Mouse (Mus musculus) liver, embryonic 14.5 days (tissue): ENCODE data around the gene Lss. TPM values are rescaled to one million over a fixed set of nuclear protein-coding genes. Genes with fewer than 3 reads are reported as not detected.

ENCODE experiments used
- ATAC-seq: fragments of 200-750 bp; cut with Nextera tagmentation; 2 replicates; pipeline ENCODE4 v1.8.0; 2017; ENCODE audit warnings: moderate number of reproducible peaks, mild to moderate bottlenecking, moderate library complexity; ENCODE audit not compliant: insufficient read depth
- DNase-seq, 3 experiments: peaks; one replicate each; pipeline ENCODE4 v3.0.0-alpha.2; 2012 to 2013; ENCODE audit warnings: low read depth in 3 of 3, low spot score in 3 of 3
- H3K27ac ChIP-seq: fragments of 300-500 bp; sonication (generic); 2 replicates; pipeline ENCODE4 v1.5.1; 2014; ENCODE audit warnings: moderate library complexity, mild to moderate bottlenecking, control low read depth, inconsistent platforms
- H3K27me3 ChIP-seq: fragments of 300-500 bp; sonication (generic); 2 replicates; pipeline ENCODE4 v1.6.1; 2014; ENCODE audit warnings: mild to moderate bottlenecking, low read length, moderate library complexity; ENCODE audit not compliant: control insufficient read depth, insufficient read depth
- H3K36me3 ChIP-seq: fragments of 300-500 bp; sonication (generic); replicated peaks from 2 replicates; pipeline ENCODE4 v1.6.1; 2014; ENCODE audit warnings: low read depth; ENCODE audit not compliant: control insufficient read depth, insufficient read depth
- H3K4me1 ChIP-seq, 2 experiments: fragments of 200-500 bp in 1 of 2; fragments of 300-500 bp in 1 of 2; sonication (generic) in 1 of 2; replicated peaks; 2 replicates each; pipeline ENCODE4 v1.6.1; 2012 to 2014; ENCODE audit warnings: antibody characterized with exemption in 1 of 2, inconsistent platforms in 1 of 2, low read length in 1 of 2; ENCODE audit not compliant: control insufficient read depth in 2 of 2, insufficient read depth in 2 of 2
- H3K4me2 ChIP-seq: fragments of 300-500 bp; sonication (generic); 2 replicates; pipeline ENCODE4 v1.6.1; 2014; ENCODE audit warnings: low read depth, mild to moderate bottlenecking, control low read depth, moderate library complexity
- H3K4me3 ChIP-seq, 2 experiments: fragments of 200-500 bp in 1 of 2; fragments of 300-500 bp in 1 of 2; sonication (generic) in 1 of 2; 2 replicates each; pipeline ENCODE4 v1.5.1; 2012 to 2014; ENCODE audit warnings: low read depth in 2 of 2, low read length in 2 of 2, mild to moderate bottlenecking in 2 of 2, control low read depth in 1 of 2, inconsistent platforms in 1 of 2, moderate library complexity in 1 of 2; ENCODE audit not compliant: insufficient read depth in 1 of 2
- H3K9ac ChIP-seq: fragments of 300-500 bp; sonication (generic); replicated peaks from 2 replicates; pipeline ENCODE4 v1.6.1; 2014; ENCODE audit warnings: mild to moderate bottlenecking, control low read depth, moderate library complexity
- H3K9me3 ChIP-seq: fragments of 300-500 bp; sonication (generic); 2 replicates; pipeline ENCODE4 v1.6.1; 2016; ENCODE audit warnings: low read length, mixed read lengths; ENCODE audit not compliant: control insufficient read depth
- CTCF ChIP-seq: IDR thresholded peaks from 2 replicates; pipeline ENCODE4 v1.5.1; 2016; ENCODE audit warnings: antibody characterized with exemption, low read depth, control low read depth
- EP300 ChIP-seq: IDR thresholded peaks from 2 replicates; pipeline ENCODE4 v1.6.1; 2016; ENCODE audit warnings: antibody characterized with exemption, low read depth
- WGBS: fragments of 180-500 bp; shearing (Covaris S2); extraction: QIAGEN DNeasy Blood & Tissue Kit; methylation state at CpG from one replicate; pipeline ENCODE4 v1.1.7; 2014; ENCODE audit not compliant: insufficient replicate concordance; 5-methylcytosine and 5-hydroxymethylcytosine counted together
- polyA plus RNA-seq, 2 experiments: library from polyadenylated mRNA; depleted of rRNA in 1 of 2; stranded (reverse) in 1 of 2; unstranded in 1 of 2; fragments of >200 nt; fragmentation: Nextera tagmentation in 1 of 2; extraction: Ambion mirVana in 1 of 2; gene quantifications; 2 replicates each; pipeline versions ENCODE4 v1.2.1 to v1.2.3; 2012 to 2014

The Lss gene
- polyA plus RNA-seq, 2 experiments, result 31.7 to 46.6 TPM

DNA sequence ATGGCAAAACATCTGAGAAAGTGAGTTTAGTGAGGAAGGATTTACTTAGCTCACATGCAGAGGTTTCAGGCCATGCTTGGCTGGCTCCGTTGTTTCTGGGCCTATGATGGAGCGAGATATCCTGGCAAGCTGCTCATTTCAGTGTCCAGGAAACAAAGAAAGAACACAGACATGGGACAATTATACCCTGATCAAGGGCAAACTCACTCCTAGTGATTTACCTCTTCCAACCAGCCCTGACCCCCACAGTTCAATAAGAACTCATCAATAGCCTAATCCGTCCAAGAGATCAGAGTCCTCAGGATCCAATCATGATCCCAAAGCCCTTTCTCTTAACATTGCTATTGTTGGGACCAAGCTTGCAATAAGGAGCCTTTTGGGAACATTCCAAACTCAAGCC is 40.8 kb downstream of the Lss start:
- Histone ChIP-seq H3K4me2 (no peak overlapping the region), H3K27ac (no peak overlapping the region), H3K27me3 (no peaks in the 10 kb centered on the region), H3K9me3 (no peaks in the 10 kb centered on the region), H3K4me3 (no peak overlapping the region), H3K36me3 (no peaks in the 10 kb centered on the region), H3K4me1 (peaks cover 0 to 2% of the 10 kb centered on the region in 2 experiments; a peak in 1 of 4 replicates), H3K9ac (no peak overlapping the region)
- TF ChIP-seq CTCF (no peak), EP300 (no peak)
- 63% methylated on average over 3 of the region's 3 CpGs for WGBS
- ATAC-seq (no peak), DNase-seq (no peak)

DNA sequence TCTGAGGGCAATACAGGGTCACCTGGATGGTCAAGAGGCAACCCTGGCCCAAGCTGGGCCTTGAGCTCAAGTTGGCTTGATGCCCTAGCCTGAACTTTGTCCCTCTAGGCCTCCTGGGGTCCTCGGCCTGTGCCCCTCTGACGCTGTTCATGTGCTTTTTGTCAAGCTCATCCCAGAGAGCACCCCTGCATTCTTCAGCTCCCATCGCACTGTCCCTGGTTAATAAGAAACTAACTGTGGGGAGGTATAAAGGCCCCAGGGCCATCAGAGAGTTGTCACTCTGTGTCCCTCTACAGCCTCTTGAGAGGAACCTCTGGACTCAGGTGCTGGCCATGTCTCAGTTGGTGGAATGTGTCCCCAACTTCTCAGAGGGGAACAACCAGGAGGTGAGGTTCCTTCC is 44.0 kb downstream of the Lss start, which contains the start of gene Ftcd:
Gene Ftcd (plus strand): TSS at position 275 of the 400 bp plus-strand sequence.
- no peaks in the 10 kb centered on the region for H3K36me3 ChIP-seq
- peak; percentile 9 to 20 (median 17) for DNase-seq
- peak within 1 kb of the TSS; percentile 41 for H3K4me2 ChIP-seq
- H3K9me3 ChIP-seq, result no peaks in the 10 kb centered on the region
- no peak within 1 kb of the TSS for H3K9ac ChIP-seq
- ATAC-seq, result peak; percentile 63
- 64% methylated on average over 3 of the region's 3 CpGs for WGBS
- TF ChIP-seq CTCF (no peak), EP300 (no peak)
- H3K27ac ChIP-seq, result no peak within 1 kb of the TSS
- no peaks in the 10 kb centered on the region for H3K27me3 ChIP-seq
- peak within 1 kb of the TSS; percentile 23 to 46; a peak in 2 of 4 replicates for H3K4me3 ChIP-seq
- H3K4me1 ChIP-seq, result peaks cover 0 to 2% of the 10 kb centered on the region in 2 experiments; a peak in 1 of 4 replicates

DNA sequence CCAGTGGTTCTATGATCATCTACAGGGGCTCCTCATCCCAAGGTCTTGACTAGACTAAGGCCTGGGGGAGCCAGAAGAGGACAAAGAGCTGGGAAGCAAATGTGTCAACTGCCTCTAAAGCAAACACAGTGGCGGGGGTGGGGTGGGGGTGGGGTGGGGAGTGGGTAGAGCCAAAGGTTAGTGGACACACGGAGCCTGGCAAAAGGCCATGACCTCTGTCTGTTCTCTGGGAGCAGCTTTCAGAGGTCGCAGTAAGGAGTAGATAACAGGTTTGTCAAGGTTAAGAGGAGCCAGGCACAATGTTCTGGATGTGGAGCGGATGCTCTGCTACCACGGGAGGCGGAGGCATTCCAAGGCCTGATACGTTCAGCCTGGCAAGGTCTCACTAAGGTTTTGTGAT is 45.5 kb downstream of the Lss start:
- Histone ChIP-seq H3K4me1 (peaks cover 0 to 2% of the 10 kb centered on the region in 2 experiments; a peak in 1 of 4 replicates), H3K27me3 (no peaks in the 10 kb centered on the region), H3K4me3 (no peak overlapping the region), H3K27ac (no peak overlapping the region), H3K36me3 (no peaks in the 10 kb centered on the region), H3K9ac (no peak overlapping the region), H3K9me3 (no peaks in the 10 kb centered on the region), H3K4me2 (peak overlapping the region; percentile 41)
- ATAC-seq, result peak; percentile 43; the same call in 1 of the 2 replicates
- no peak for TF ChIP-seq CTCF
- no peak for TF ChIP-seq EP300
- 63% methylated on average over 7 of the region's 7 CpGs for WGBS
- peak; percentile 4 to 10 (median 6) for DNase-seq

DNA sequence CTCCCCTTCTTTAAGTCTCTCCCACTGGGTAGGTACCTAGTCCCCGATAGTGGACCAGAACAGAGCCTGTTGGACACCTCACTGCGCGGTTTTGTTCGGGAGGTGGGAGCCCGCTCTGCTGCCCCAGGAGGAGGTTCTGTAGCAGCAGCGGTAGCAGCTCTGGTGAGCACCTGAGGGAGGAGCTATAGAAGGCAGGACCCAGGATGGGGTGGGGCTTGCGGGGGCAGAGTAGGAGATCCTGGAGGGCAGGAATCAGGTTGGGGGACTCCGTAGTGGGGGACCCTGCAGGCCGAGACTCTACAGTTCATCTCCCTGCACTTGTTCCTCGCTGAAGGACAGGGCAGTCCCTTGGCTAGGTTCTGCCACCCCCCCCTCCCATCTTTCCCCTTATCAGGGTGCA is 52.8 kb downstream of the Lss start:
- Histone ChIP-seq H3K36me3 (no peaks in the 10 kb centered on the region), H3K27ac (no peak overlapping the region), H3K4me1 (no peaks in the 10 kb centered on the region), H3K27me3 (no peaks in the 10 kb centered on the region), H3K9me3 (no peaks in the 10 kb centered on the region), H3K4me3 (no peak overlapping the region), H3K9ac (no peak overlapping the region), H3K4me2 (no peak overlapping the region)
- ATAC-seq (no peak), DNase-seq (no peak)
- WGBS, result 17% methylated on average over 10 of the region's 10 CpGs
- no peak for TF ChIP-seq CTCF
- no peak for TF ChIP-seq EP300

DNA sequence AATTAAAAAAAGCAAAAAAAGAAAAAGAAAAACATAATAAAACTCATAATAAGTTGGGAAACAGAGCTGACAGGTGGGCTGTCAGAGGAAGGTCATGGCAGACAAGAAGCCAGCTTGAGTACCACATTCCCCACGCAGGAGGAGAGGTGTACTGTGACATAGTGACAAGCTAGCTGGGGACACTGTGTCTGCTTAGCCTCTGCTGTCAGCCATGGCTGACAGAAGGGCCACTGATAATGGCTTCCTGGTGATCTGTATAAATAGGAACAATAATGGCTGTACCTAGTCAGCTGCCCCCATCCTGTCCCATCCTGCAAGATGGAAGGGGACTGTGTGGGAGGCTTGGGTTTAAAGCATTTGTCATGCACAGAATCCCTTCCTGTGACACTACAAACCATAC is 54.8 kb downstream of the Lss start:
- no peak for ATAC-seq

More for the DNA sequence above, 54.8 kb downstream of the Lss start:
- no peaks in the 10 kb centered on the region for H3K27me3 ChIP-seq
- H3K36me3 ChIP-seq, result no peaks in the 10 kb centered on the region
- 40% methylated on average over 1 of the region's 1 CpGs for WGBS
- no peak overlapping the region for H3K4me3 ChIP-seq
- H3K9me3 ChIP-seq, result no peaks in the 10 kb centered on the region
- H3K4me1 ChIP-seq, result no peaks in the 10 kb centered on the region
- H3K4me2 ChIP-seq, result no peak overlapping the region
- no peak for DNase-seq
- no peak overlapping the region for H3K27ac ChIP-seq
- TF ChIP-seq CTCF (no peak), EP300 (no peak)
- H3K9ac ChIP-seq, result no peak overlapping the region
